Mouse (Mus musculus) heart, adult 2 months (tissue): ENCODE results near the gene Myo19. TPM values are rescaled to one million over a fixed set of nuclear protein-coding genes. Genes with fewer than 3 reads are reported as not detected.

Source experiments
- DNase-seq, 2 experiments: peaks; one replicate each; pipeline ENCODE4 v3.0.0; 2021
- H3K27ac ChIP-seq: fragments of 200-600 bp; 2 replicates; pipeline ENCODE4 v1.8.1; 2022
- H3K27me3 ChIP-seq: fragments of 200-500 bp; 2 replicates; pipeline ENCODE4 v1.6.1; 2012; ENCODE audit warnings: mild to moderate bottlenecking, low read length, inconsistent platforms, mixed read lengths; ENCODE audit not compliant: control insufficient read depth, insufficient read depth
- H3K36me3 ChIP-seq: fragments of 200-500 bp; 2 replicates; pipeline ENCODE4 v1.6.1; 2012; ENCODE audit warnings: low read length, inconsistent platforms; ENCODE audit not compliant: control insufficient read depth, insufficient read depth
- H3K4me1 ChIP-seq: fragments of 200-500 bp; 2 replicates; pipeline ENCODE4 v1.6.1; 2011; ENCODE audit warnings: low read length; ENCODE audit not compliant: control insufficient read depth, insufficient read depth
- H3K4me3 ChIP-seq: fragments of 200-600 bp; 2 replicates; pipeline ENCODE4 v1.8.1; 2022
- H3K79me2 ChIP-seq: fragments of 200-500 bp; replicated peaks from 2 replicates; pipeline ENCODE4 v1.6.1; 2012; ENCODE audit warnings: mild to moderate bottlenecking, inconsistent platforms, low read length, moderate library complexity, mixed read lengths; ENCODE audit not compliant: control insufficient read depth, insufficient read depth
- H3K9ac ChIP-seq: fragments of 200-500 bp; 2 replicates; pipeline ENCODE4 v1.6.1; 2012; ENCODE audit warnings: low read depth, mild to moderate bottlenecking, control low read depth, inconsistent platforms, low read length, mixed read lengths
- CTCF ChIP-seq: fragments of 200-600 bp; IDR thresholded peaks from 2 replicates; pipeline ENCODE4 v1.8.1; 2022; ENCODE audit warnings: antibody characterized with exemption, mild to moderate bottlenecking, moderate library complexity
- EP300 ChIP-seq: fragments of 200-500 bp; IDR thresholded peaks from 2 replicates; pipeline ENCODE4 v1.6.1; 2011; ENCODE audit warnings: low read depth, low read length, control low read depth; ENCODE audit not compliant: insufficient read depth
- POLR2A ChIP-seq: fragments of 200-500 bp; IDR thresholded peaks from 2 replicates; pipeline ENCODE4 v1.6.1; 2011; ENCODE audit warnings: mild to moderate bottlenecking, low read depth, low read length, control low read depth; ENCODE audit not compliant: insufficient read depth
- WGBS: fragments of 180-500 bp; shearing (Covaris S2); methylation state at CpG from one replicate; pipeline ENCODE4 v1.1.7; 2018; 5-methylcytosine and 5-hydroxymethylcytosine counted together
- intact Hi-C: fragments of 180-260 bp; cut with DNase I; formaldehyde crosslinking; loops from one replicate; pipeline ENCODE4 v1.15.1; 2025
- polyA plus RNA-seq: library from polyadenylated mRNA; depleted of rRNA; stranded (reverse); fragments of >200 nt; gene quantifications from 2 replicates; pipeline ENCODE4 v1.2.3, GENCODE M21; 2012
- total RNA-seq, 2 experiments: library from RNA; stranded (reverse); gene quantifications; 2 replicates each; pipeline ENCODE4 v1.2.3; 2021

Gene Myo19
- total and polyA plus RNA-seq, 3 experiments = 5.7 to 7.5 (median 5.9) TPM

DNA sequence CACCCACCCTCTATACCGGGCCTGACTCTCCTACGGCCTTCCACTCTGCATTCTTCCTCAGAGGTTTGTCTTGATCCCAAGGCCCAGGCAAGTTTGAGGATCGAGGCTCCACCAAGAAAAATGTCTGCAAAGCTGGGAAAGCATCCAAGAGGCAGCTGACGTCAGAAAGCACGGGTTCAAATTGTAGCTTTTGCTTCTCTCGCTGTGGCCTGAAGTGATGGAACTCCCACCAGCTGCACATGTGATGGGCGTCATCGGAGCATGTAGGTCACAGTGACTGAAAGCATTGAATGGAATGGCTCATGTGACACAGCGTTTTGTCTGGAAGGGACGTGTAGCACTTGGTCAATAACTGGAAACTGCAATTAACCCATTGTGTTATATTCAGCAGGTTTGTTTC, 60.2 kb downstream of the Myo19 start:
- Histone ChIP-seq H3K36me3 (no peaks in the 10 kb centered on the region), H3K4me3 (no peak overlapping the region), H3K9ac (no peak overlapping the region), H3K79me2 (no peaks in the 10 kb centered on the region), H3K27ac (no peak overlapping the region), H3K27me3 (no peaks in the 10 kb centered on the region), H3K4me1 (no peaks in the 10 kb centered on the region)
- intact Hi-C loops = no loop called here
- no peak for DNase-seq
- no peak for TF ChIP-seq CTCF
- TF ChIP-seq EP300 = no peak
- no peak for TF ChIP-seq POLR2A
- 64% methylated on average over 10 of the region's 10 CpGs for WGBS

DNA sequence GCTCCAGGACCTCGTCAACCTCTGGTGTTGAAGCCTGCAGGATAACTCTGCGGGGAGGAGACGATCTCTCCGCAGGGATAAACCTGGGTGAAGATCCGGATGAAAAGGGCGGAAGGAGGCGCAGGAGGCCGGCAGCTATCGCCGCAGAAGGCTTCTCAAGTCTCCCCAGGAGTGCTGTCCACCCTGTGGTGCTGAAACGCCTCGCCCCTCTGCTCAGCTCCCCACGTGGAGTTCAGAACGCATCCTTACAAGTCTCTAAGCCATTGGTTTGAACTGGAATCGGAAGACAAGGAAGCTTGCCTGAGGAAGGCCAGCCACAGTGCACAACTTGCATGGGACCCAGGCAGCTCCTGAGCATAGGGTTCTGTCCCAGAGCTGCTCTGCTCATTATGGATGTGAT, 64.0 kb downstream of the Myo19 start:
- Histone ChIP-seq H3K4me3 (no peak overlapping the region), H3K4me1 (no peaks in the 10 kb centered on the region), H3K79me2 (no peaks in the 10 kb centered on the region), H3K27me3 (peaks cover 3% of the 10 kb centered on the region; the same call in 1 of the 2 replicates), H3K36me3 (no peaks in the 10 kb centered on the region), H3K27ac (no peak overlapping the region), H3K9ac (no peak overlapping the region)
- peak; percentile 21 to 56 for DNase-seq
- TF ChIP-seq EP300 (no peak), CTCF (peak; percentile 38)
- intact Hi-C loops = no loop called here
- WGBS = under 1% methylated on average over 15 of the region's 15 CpGs

DNA sequence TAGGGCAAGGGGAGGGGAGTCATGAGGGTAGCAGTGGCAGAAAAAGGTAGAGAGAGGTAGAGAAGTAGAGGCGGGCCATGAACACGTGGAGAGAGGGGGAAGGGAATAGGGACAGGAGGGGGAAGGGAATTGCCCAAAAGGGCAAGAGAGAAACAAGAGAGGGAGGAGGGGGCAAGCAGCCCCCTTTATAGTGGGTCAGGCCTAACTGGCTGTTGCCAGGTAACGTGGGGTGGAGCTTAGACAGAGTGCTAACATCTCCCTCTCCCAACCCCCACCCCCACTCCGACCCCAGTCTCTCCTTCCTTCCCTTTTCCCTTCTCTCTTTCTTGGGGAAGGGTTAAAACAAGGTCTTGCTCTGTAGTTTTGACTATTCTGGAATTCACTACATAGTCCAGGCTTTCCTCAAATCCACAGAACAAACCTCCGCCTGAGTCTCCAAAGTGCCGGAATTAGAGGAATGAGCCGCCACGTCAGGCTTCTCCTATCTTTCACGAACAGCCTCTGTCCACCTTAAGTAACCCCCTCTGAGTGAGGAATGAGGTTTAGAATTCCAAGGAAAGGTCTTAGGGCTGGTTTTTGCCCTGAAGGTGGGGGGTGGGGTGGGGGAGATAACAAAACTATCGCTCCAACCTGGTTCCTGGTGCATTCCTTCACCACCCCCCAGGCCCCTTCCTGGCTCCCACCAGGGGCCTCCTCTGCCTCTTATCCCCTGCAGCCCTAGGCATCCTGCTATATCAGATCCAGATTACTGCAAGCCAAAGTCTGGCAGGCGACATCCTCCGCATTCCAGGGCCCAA, 64.9 kb downstream of the Myo19 start:
- Histone ChIP-seq H3K36me3 (no peaks in the 10 kb centered on the region), H3K79me2 (no peaks in the 10 kb centered on the region), H3K4me3 (no peak overlapping the region), H3K27me3 (peaks cover 3% of the 10 kb centered on the region; the same call in 1 of the 2 replicates), H3K27ac (no peak overlapping the region), H3K4me1 (no peaks in the 10 kb centered on the region), H3K9ac (no peak overlapping the region)
- whole genome bisulfite sequencing = 6% methylated on average over 12 of the region's 12 CpGs
- no peak for DNase-seq
- no peak for TF ChIP-seq EP300
- no peak for TF ChIP-seq POLR2A
- no peak for TF ChIP-seq CTCF
- intact Hi-C loops = no loop called here

DNA sequence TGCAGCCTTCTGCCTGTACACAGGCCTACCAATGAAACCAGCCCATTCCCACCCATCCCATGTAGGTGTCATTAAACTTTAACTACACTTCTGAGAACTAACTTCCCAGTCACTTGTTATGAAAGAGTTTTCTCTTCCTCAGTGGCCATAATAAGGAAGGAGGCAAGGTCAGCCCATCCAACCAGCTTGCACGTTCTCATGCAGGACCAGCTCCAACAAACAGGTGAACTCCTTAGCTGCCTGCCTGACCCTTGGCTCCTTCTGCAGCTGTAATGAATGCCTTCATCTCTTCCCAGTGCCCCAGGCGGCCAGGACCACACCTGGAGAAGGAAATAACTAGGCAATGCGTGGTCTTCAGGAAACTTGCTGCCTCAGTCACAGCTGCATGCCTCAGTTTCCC, 65.9 kb downstream of the Myo19 start:
- peaks cover 3% of the 10 kb centered on the region; the same call in 1 of the 2 replicates for H3K27me3 ChIP-seq
- 50% methylated on average over 3 of the region's 3 CpGs for WGBS

DNA sequence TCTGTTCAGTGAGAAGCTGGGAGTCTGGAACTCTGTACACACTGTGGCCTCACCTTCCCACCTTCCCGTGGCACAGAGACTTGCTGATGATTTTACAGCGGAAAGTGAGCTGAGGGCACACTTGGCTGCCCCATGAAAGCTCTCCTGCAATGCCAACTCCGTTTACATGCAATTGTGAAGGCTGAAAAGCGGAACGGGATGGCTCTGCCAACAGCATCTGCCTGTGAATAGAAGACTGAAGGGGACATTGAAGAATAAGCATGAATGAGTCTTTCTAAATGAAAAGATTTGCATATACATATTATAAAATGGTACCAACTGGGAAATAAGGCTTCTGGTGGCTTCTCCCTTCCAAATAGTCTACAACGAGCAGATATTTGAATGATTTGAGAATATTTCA, 67.3 kb downstream of the Myo19 start:
- H3K79me2 ChIP-seq = no peaks in the 10 kb centered on the region

More for the DNA sequence above, 65.9 kb downstream of the Myo19 start:
- intact Hi-C loops = no loop called here
- Histone ChIP-seq H3K4me3 (no peak overlapping the region), H3K4me1 (no peaks in the 10 kb centered on the region), H3K27ac (no peak overlapping the region), H3K36me3 (no peaks in the 10 kb centered on the region), H3K9ac (no peak overlapping the region), H3K79me2 (no peaks in the 10 kb centered on the region)
- DNase-seq = no peak
- TF ChIP-seq POLR2A = no peak
- TF ChIP-seq CTCF = no peak
- no peak for TF ChIP-seq EP300

DNA sequence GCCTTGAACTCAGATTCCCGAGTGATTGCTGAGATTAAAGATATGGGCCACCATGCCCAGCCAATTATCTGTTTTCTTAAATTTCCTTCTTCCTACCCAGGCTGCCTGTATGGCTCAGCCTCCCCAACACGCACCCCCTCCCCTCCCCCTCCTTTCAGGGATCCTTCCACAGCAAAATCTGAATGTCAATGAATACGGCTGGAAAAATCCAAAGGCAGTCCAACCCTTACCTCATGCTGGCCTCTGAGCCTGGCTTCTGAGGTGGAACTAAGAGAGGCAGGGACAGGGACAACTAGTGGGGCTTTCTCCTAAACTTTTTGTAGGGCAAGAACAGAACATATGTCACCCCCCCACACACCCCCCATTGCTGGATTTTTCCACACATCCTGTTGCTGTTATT, 68.2 kb downstream of the Myo19 start:
- Histone ChIP-seq H3K27ac (no peak overlapping the region), H3K36me3 (no peaks in the 10 kb centered on the region), H3K9ac (no peak overlapping the region), H3K4me3 (no peak overlapping the region), H3K79me2 (no peaks in the 10 kb centered on the region), H3K27me3 (peaks cover 3% of the 10 kb centered on the region; the same call in 1 of the 2 replicates), H3K4me1 (no peaks in the 10 kb centered on the region)
- 44% methylated on average over 3 of the region's 3 CpGs for WGBS
- TF ChIP-seq POLR2A = no peak
- TF ChIP-seq CTCF = no peak
- TF ChIP-seq EP300 = no peak
- no peak for DNase-seq
- intact Hi-C loops = no loop called here

More for the DNA sequence above, 67.3 kb downstream of the Myo19 start:
- 73% methylated on average over 6 of the region's 6 CpGs for WGBS
- DNase-seq = no peak
- Histone ChIP-seq H3K9ac (no peak overlapping the region), H3K27me3 (peaks cover 3% of the 10 kb centered on the region; the same call in 1 of the 2 replicates), H3K4me1 (no peaks in the 10 kb centered on the region), H3K4me3 (no peak overlapping the region), H3K36me3 (no peaks in the 10 kb centered on the region), H3K27ac (no peak overlapping the region)
- TF ChIP-seq EP300 = no peak
- no peak for TF ChIP-seq CTCF
- TF ChIP-seq POLR2A = no peak
- intact Hi-C loops = no loop called here
